Mouse (Mus musculus) liver, embryonic 11.5 days (tissue): ENCODE data around the gene Fbxl18. TPM values are rescaled to one million over a fixed set of nuclear protein-coding genes. Genes with fewer than 3 reads are reported as not detected.
"Not testable (repeated sequence)": the region's sequence is repeated elsewhere in the genome, so short reads cannot be mapped to it uniquely, and the experiment has no call there.

ENCODE experiments used
- ATAC-seq: fragments of 200-750 bp; cut with Nextera tagmentation; replicated peaks from 2 replicates; pipeline ENCODE4 v1.8.0; 2017; ENCODE audit warnings: moderate number of reproducible peaks, mild to moderate bottlenecking, moderate TSS enrichment, moderate library complexity; ENCODE audit not compliant: low FRiP score
- DNase-seq: peaks from one replicate; pipeline ENCODE4 v3.0.0-alpha.2; 2017; ENCODE audit warnings: low spot score
- H3K27ac ChIP-seq: fragments of 300-500 bp; sonication (generic); 2 replicates; pipeline ENCODE4 v1.5.1; 2014; ENCODE audit warnings: mild to moderate bottlenecking, low read depth, low read length, control low read depth
- H3K27me3 ChIP-seq: fragments of 300-500 bp; sonication (generic); replicated peaks from 2 replicates; pipeline ENCODE4 v1.6.1; 2014; ENCODE audit warnings: low read length, mixed read lengths; ENCODE audit not compliant: control insufficient read depth, insufficient read depth
- H3K36me3 ChIP-seq: fragments of 300-500 bp; sonication (generic); 2 replicates; pipeline ENCODE4 v1.6.1; 2014; ENCODE audit warnings: mild to moderate bottlenecking, low read length, moderate library complexity, mixed read lengths; ENCODE audit not compliant: control insufficient read depth, insufficient read depth
- H3K4me1 ChIP-seq: fragments of 300-500 bp; sonication (generic); replicated peaks from 2 replicates; pipeline ENCODE4 v1.6.1; 2014; ENCODE audit warnings: low read length, mixed read lengths; ENCODE audit not compliant: control insufficient read depth, insufficient read depth
- H3K4me2 ChIP-seq: fragments of 300-500 bp; sonication (generic); 2 replicates; pipeline ENCODE4 v1.6.1; 2014; ENCODE audit warnings: mild to moderate bottlenecking, control low read depth, moderate library complexity
- H3K4me3 ChIP-seq: fragments of 300-500 bp; sonication (generic); 2 replicates; pipeline ENCODE4 v1.5.1; 2014; ENCODE audit warnings: low read depth, low read length, control low read depth
- H3K9ac ChIP-seq: fragments of 300-500 bp; sonication (generic); 2 replicates; pipeline ENCODE4 v1.6.1; 2014; ENCODE audit warnings: low read depth, low read length, control low read depth
- H3K9me3 ChIP-seq: fragments of 300-500 bp; sonication (generic); 2 replicates; pipeline ENCODE4 v1.6.1; 2016; ENCODE audit warnings: low read length, inconsistent platforms, mixed read lengths; ENCODE audit not compliant: control insufficient read depth
- WGBS: fragments of 180-500 bp; shearing (Covaris S2); extraction: QIAGEN DNeasy Blood & Tissue Kit; methylation state at CpG from one replicate; pipeline ENCODE4 v1.1.7; 2014; 5-methylcytosine and 5-hydroxymethylcytosine counted together
- polyA plus RNA-seq: library from polyadenylated mRNA; unstranded; fragments of >200 nt; fragmentation: Nextera tagmentation; extraction: Ambion mirVana; gene quantifications from 2 replicates; pipeline ENCODE4 v1.2.1, GENCODE M21; 2014

Fbxl18 gene
- polyA plus RNA-seq, 1 experiment from 2014 or later = 6.7 TPM

- ATAC-seq (no peak), DNase-seq (no peak)
- Histone ChIP-seq H3K4me3 (no peak overlapping the region), H3K27ac (no peak overlapping the region), H3K9ac (no peak overlapping the region), H3K36me3 (peaks cover 19% of the 10 kb centered on the region), H3K27me3 (no peaks in the 10 kb centered on the region), H3K4me2 (no peak overlapping the region), H3K4me1 (peaks cover 20% of the 10 kb centered on the region), H3K9me3 (no peaks in the 10 kb centered on the region)
- WGBS = 90% methylated on average over 7 of the region's 7 CpGs
Measured at GRCm38 (mm10) chr5:142897568-142898248, 2.5 kb upstream of the Fbxl18 start.

GRCm38 (mm10) chr5:142896713-142897112 lies 1.5 kb upstream of the Fbxl18 start:
- no peak overlapping the region for H3K4me3 ChIP-seq
- H3K4me1 ChIP-seq = peaks cover 20% of the 10 kb centered on the region
- no peak overlapping the region for H3K9ac ChIP-seq
- H3K27me3 ChIP-seq = no peaks in the 10 kb centered on the region
- H3K36me3 ChIP-seq = peaks cover 13% of the 10 kb centered on the region
- H3K9me3 ChIP-seq = no peaks in the 10 kb centered on the region
- H3K27ac ChIP-seq = no peak overlapping the region
- H3K4me2 ChIP-seq = no peak overlapping the region
- no peak for ATAC-seq
- no peak for DNase-seq
- WGBS = 58% methylated on average over 5 of the region's 5 CpGs

GRCm38 (mm10) chr5:142896192-142896591 lies 971 bp upstream of the Fbxl18 start:
- Histone ChIP-seq H3K4me2 (peak overlapping the region; percentile 96), H3K4me3 (peak overlapping the region; percentile 72; the same call in 1 of the 2 replicates), H3K27me3 (no peaks in the 10 kb centered on the region), H3K9me3 (no peaks in the 10 kb centered on the region), H3K4me1 (peaks cover 20% of the 10 kb centered on the region), H3K27ac (peak overlapping the region; percentile 39; the same call in 1 of the 2 replicates), H3K9ac (peak overlapping the region; percentile 16; the same call in 1 of the 2 replicates), H3K36me3 (peaks cover 8% of the 10 kb centered on the region)
- WGBS = 71% methylated on average over 10 of the region's 10 CpGs
- ATAC-seq (no peak), DNase-seq (no peak)

- H3K4me3 ChIP-seq = no peak overlapping the region
- H3K27ac ChIP-seq = no peak overlapping the region
- DNase-seq (no peak), ATAC-seq (no peak)
- H3K4me1 ChIP-seq = peaks cover 19% of the 10 kb centered on the region
- no peaks in the 10 kb centered on the region for H3K27me3 ChIP-seq
- H3K36me3 ChIP-seq = peaks cover 3% of the 10 kb centered on the region
- H3K9me3 ChIP-seq = no peaks in the 10 kb centered on the region
- H3K9ac ChIP-seq = no peak overlapping the region
- 80% methylated on average over 6 of the region's 6 CpGs for WGBS
- H3K4me2 ChIP-seq = no peak overlapping the region
Measured at GRCm38 (mm10) chr5:142891396-142891795, 3.8 kb downstream of the Fbxl18 start.

- not testable (repeated sequence) for H3K27ac ChIP-seq, H3K9me3 ChIP-seq, H3K4me1 ChIP-seq, H3K4me3 ChIP-seq, ATAC-seq, DNase-seq, H3K9ac ChIP-seq, H3K27me3 ChIP-seq, H3K4me2 ChIP-seq
- 84% methylated on average over 3 of the region's 3 CpGs for WGBS
- H3K36me3 ChIP-seq = peaks cover 28% of the 10 kb centered on the region
Measured at GRCm38 (mm10) chr5:142887533-142887932, 7.7 kb downstream of the Fbxl18 start.

GRCm38 (mm10) chr5:142886761-142887160 lies 8.5 kb downstream of the Fbxl18 start:
- DNase-seq (no peak), ATAC-seq (no peak)
- Histone ChIP-seq H3K27me3 (no peaks in the 10 kb centered on the region), H3K4me3 (no peak overlapping the region), H3K9me3 (no peaks in the 10 kb centered on the region), H3K4me1 (peaks cover 3% of the 10 kb centered on the region), H3K4me2 (no peak overlapping the region), H3K36me3 (peaks cover 31% of the 10 kb centered on the region), H3K27ac (no peak overlapping the region), H3K9ac (no peak overlapping the region)
- WGBS = 93% methylated on average over 20 of the region's 20 CpGs

GRCm38 (mm10) chr5:142886181-142886580 lies 9.0 kb downstream of the Fbxl18 start:
- Histone ChIP-seq H3K4me2 (no peak overlapping the region), H3K9ac (no peak overlapping the region), H3K27me3 (no peaks in the 10 kb centered on the region), H3K9me3 (no peaks in the 10 kb centered on the region), H3K36me3 (peaks cover 31% of the 10 kb centered on the region), H3K4me1 (peaks cover 9% of the 10 kb centered on the region), H3K4me3 (no peak overlapping the region), H3K27ac (no peak overlapping the region)
- DNase-seq = no peak
- no peak for ATAC-seq
- 92% methylated on average over 19 of the region's 19 CpGs for WGBS

GRCm38 (mm10) chr5:142882471-142882870 lies 12.8 kb downstream of the Fbxl18 start:
- Histone ChIP-seq H3K4me2 (no peak overlapping the region), H3K4me1 (peaks cover 17% of the 10 kb centered on the region), H3K27me3 (no peaks in the 10 kb centered on the region), H3K9ac (no peak overlapping the region), H3K9me3 (no peaks in the 10 kb centered on the region), H3K36me3 (peaks cover 33% of the 10 kb centered on the region), H3K27ac (no peak overlapping the region), H3K4me3 (no peak overlapping the region)
- 93% methylated on average over 11 of the region's 11 CpGs for WGBS
- no peak for DNase-seq
- ATAC-seq = no peak

- DNase-seq (no peak), ATAC-seq (no peak)
- H3K27me3 ChIP-seq = no peaks in the 10 kb centered on the region
- WGBS = 66% methylated on average over 8 of the region's 8 CpGs
- H3K4me3 ChIP-seq = no peak overlapping the region
- peak overlapping the region; percentile 10; the same call in 1 of the 2 replicates for H3K4me2 ChIP-seq
- peak overlapping the region; percentile 32 for H3K27ac ChIP-seq
- H3K4me1 ChIP-seq = peaks cover 17% of the 10 kb centered on the region
- no peak overlapping the region; the same call in 1 of the 2 replicates for H3K9ac ChIP-seq
- no peaks in the 10 kb centered on the region for H3K9me3 ChIP-seq
- peaks cover 33% of the 10 kb centered on the region for H3K36me3 ChIP-seq
Measured at GRCm38 (mm10) chr5:142881936-142882335, 13.3 kb downstream of the Fbxl18 start.
